Mouse (Mus musculus) kidney, embryonic 16.5 days (tissue): Measurements from ENCODE around the gene Serinc5. TPM values are rescaled to one million over a fixed set of nuclear protein-coding genes. Genes with fewer than 3 reads are reported as not detected.

Experiments
- ATAC-seq: fragments of 200-750 bp; cut with Nextera tagmentation; 2 replicates; pipeline ENCODE4 v1.8.0; 2017; ENCODE audit warnings: moderate TSS enrichment; ENCODE audit not compliant: low FRiP score, low TSS enrichment
- H3K27ac ChIP-seq: fragments of 300-500 bp; sonication (generic); 2 replicates; pipeline ENCODE4 v1.5.1; 2014; ENCODE audit warnings: low read length
- H3K27me3 ChIP-seq: fragments of 300-500 bp; sonication (generic); 2 replicates; pipeline ENCODE4 v1.6.1; 2014; ENCODE audit warnings: low read length, control low read depth, mixed read lengths; ENCODE audit not compliant: insufficient read depth
- H3K36me3 ChIP-seq: fragments of 300-500 bp; sonication (generic); 2 replicates; pipeline ENCODE4 v1.6.1; 2014; ENCODE audit warnings: low read length, control low read depth, mixed read lengths; ENCODE audit not compliant: insufficient read depth
- H3K4me1 ChIP-seq: fragments of 300-500 bp; sonication (generic); 2 replicates; pipeline ENCODE4 v1.6.1; 2014; ENCODE audit warnings: low read length, control low read depth, mixed read lengths; ENCODE audit not compliant: insufficient read depth
- H3K4me2 ChIP-seq: fragments of 300-500 bp; sonication (generic); replicated peaks from 2 replicates; pipeline ENCODE4 v1.6.1; 2014; ENCODE audit warnings: low read depth, low read length
- H3K4me3 ChIP-seq: fragments of 300-500 bp; sonication (generic); 2 replicates; pipeline ENCODE4 v1.5.1; 2014; ENCODE audit warnings: mild to moderate bottlenecking, low read length
- H3K9ac ChIP-seq: fragments of 300-500 bp; sonication (generic); replicated peaks from 2 replicates; pipeline ENCODE4 v1.6.1; 2014; ENCODE audit warnings: low read length
- H3K9me3 ChIP-seq: fragments of 300-500 bp; sonication (generic); 2 replicates; pipeline ENCODE4 v1.6.1; 2016; ENCODE audit warnings: low read length, control low read depth
- WGBS: fragments of 180-500 bp; shearing (Covaris S2); extraction: QIAGEN DNeasy Blood & Tissue Kit; methylation state at CpG from one replicate; pipeline ENCODE4 v1.1.7; 2014; 5-methylcytosine and 5-hydroxymethylcytosine counted together
- polyA plus RNA-seq: library from polyadenylated mRNA; unstranded; fragments of >200 nt; fragmentation: Nextera tagmentation; extraction: Ambion mirVana; gene quantifications from 2 replicates; pipeline ENCODE4 v1.2.1, GENCODE M21; 2015

Gene Serinc5
- polyA plus RNA-seq, 1 experiment from 2014 or later: 19.7 TPM

DNA sequence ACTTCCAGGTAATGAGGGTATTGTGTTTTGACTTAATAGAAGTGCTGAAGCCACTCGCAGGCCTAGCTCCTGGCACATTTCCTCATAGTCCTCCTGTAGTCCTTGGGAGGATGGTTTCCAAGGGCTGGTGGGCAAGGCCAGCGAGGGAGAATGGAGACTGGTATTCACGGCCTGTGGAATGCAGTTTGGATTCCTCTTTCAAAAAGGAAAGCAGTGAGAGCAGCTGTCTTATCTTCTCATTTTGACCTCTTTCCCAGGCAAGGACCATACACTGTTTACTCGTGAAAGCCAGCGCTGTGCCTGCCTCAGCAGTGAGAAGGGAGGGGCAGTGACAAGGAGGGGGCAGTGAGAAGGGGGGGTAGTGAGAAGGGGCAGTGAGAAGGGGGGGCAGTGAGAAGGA lies 42.4 kb downstream of the Serinc5 start:
- H3K4me3 ChIP-seq: no peak overlapping the region
- no peak overlapping the region for H3K27ac ChIP-seq
- H3K4me2 ChIP-seq: no peak overlapping the region
- H3K27me3 ChIP-seq: no peaks in the 10 kb centered on the region
- H3K9me3 ChIP-seq: no peaks in the 10 kb centered on the region
- H3K36me3 ChIP-seq: no peaks in the 10 kb centered on the region
- peaks cover 18% of the 10 kb centered on the region; the same call in 1 of the 2 replicates for H3K4me1 ChIP-seq
- WGBS: 39% methylated on average over 5 of the region's 5 CpGs
- ATAC-seq: 0 out of 2 replicates have a peak, but pooled peaks have one; percentile 39
- no peak overlapping the region for H3K9ac ChIP-seq

GRCm38 (mm10) chr13:92656815-92657513 lies 46.1 kb downstream of the Serinc5 start:
- Histone ChIP-seq H3K9me3 (no peaks in the 10 kb centered on the region), H3K4me3 (no peak overlapping the region), H3K4me1 (0 out of 2 replicates have a peak, but pooled peaks cover 7% of the 10 kb centered on the region), H3K36me3 (no peaks in the 10 kb centered on the region), H3K27me3 (no peaks in the 10 kb centered on the region), H3K4me2 (no peak overlapping the region), H3K27ac (no peak overlapping the region), H3K9ac (no peak overlapping the region)
- 76% methylated on average over 4 of the region's 4 CpGs for WGBS
- ATAC-seq: no peak

DNA sequence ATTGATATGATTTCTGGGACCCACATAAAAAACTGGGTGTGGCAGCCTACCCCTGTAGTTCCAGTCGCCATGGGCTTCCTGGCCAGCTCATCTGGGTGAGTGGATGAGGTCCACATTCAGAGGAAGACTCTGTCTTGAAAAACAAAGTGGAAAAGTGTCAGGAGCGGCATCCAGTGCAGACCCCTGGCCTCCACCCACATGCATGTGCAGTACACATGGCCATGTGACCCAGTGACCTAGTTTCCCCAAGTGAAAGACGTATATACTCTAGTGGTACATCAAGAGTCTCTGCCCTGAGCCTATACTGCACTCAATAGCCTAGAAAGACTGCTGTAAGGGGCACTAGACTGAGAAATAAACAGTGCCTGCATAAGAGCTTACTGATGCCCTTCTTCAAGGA lies 48.7 kb downstream of the Serinc5 start:
- Histone ChIP-seq H3K4me3 (no peak overlapping the region), H3K9me3 (no peaks in the 10 kb centered on the region), H3K27ac (no peak overlapping the region), H3K36me3 (no peaks in the 10 kb centered on the region), H3K4me2 (no peak overlapping the region), H3K27me3 (no peaks in the 10 kb centered on the region), H3K9ac (no peak overlapping the region), H3K4me1 (no peaks in the 10 kb centered on the region; the same call in 1 of the 2 replicates)
- no peak for ATAC-seq
- 83% methylated on average over 3 of the region's 3 CpGs for WGBS

DNA sequence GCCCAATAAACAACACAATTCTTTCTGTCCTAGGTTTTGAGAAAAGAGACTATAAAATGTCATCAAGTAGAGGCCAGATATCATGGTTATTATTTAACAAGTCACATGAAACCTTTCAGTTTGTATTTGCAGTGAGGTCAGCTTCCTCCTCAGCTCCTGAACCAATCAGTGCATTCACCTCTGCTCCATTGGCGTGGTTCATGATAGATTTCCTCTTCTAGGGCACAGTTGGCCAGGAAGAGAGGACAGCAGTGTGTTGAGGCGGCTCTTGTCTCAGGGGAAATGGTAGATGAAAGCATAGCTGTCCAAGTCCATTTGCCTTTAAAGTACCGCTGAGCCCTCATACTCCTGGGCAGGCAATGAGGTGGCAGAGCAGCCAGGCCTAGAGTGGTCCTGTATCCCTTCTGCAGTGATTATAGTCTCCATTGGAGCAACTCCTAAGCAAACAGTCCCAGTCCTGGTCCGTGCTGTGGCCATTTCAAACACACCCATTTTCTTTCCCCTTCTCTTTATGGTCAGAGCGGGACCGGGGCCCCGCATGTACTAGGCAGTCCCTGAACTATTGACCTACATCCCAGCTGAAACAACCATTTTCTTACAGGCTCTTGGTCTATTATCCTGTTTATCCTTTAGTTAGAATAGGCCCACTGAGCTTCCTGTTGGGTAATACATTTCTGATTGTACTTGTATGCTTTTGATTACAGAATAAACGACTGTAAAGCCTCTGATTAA lies 51.8 kb downstream of the Serinc5 start:
- no peak overlapping the region for H3K4me2 ChIP-seq
- H3K9ac ChIP-seq: no peak overlapping the region
- H3K4me1 ChIP-seq: no peaks in the 10 kb centered on the region; the same call in 1 of the 2 replicates
- H3K27ac ChIP-seq: no peak overlapping the region
- H3K27me3 ChIP-seq: no peaks in the 10 kb centered on the region
- H3K4me3 ChIP-seq: no peak overlapping the region
- ATAC-seq: no peak
- no peaks in the 10 kb centered on the region for H3K36me3 ChIP-seq
- WGBS: 50% methylated on average over 8 of the region's 8 CpGs
- H3K9me3 ChIP-seq: no peaks in the 10 kb centered on the region

GRCm38 (mm10) chr13:92665008-92665407 lies 54.1 kb downstream of the Serinc5 start:
- Histone ChIP-seq H3K9ac (no peak overlapping the region), H3K4me2 (no peak overlapping the region), H3K27ac (no peak overlapping the region), H3K4me1 (no peaks in the 10 kb centered on the region; the same call in 1 of the 2 replicates), H3K36me3 (no peaks in the 10 kb centered on the region), H3K9me3 (no peaks in the 10 kb centered on the region), H3K27me3 (no peaks in the 10 kb centered on the region), H3K4me3 (no peak overlapping the region)
- WGBS: 83% methylated on average over 4 of the region's 4 CpGs
- no peak for ATAC-seq

GRCm38 (mm10) chr13:92668214-92668985 lies 57.5 kb downstream of the Serinc5 start:
- Histone ChIP-seq H3K27ac (no peak overlapping the region), H3K4me3 (no peak overlapping the region), H3K4me1 (no peaks in the 10 kb centered on the region), H3K36me3 (no peaks in the 10 kb centered on the region), H3K27me3 (no peaks in the 10 kb centered on the region), H3K4me2 (no peak overlapping the region), H3K9ac (no peak overlapping the region), H3K9me3 (no peaks in the 10 kb centered on the region)
- no peak for ATAC-seq
- WGBS: 93% methylated on average over 6 of the region's 6 CpGs

DNA sequence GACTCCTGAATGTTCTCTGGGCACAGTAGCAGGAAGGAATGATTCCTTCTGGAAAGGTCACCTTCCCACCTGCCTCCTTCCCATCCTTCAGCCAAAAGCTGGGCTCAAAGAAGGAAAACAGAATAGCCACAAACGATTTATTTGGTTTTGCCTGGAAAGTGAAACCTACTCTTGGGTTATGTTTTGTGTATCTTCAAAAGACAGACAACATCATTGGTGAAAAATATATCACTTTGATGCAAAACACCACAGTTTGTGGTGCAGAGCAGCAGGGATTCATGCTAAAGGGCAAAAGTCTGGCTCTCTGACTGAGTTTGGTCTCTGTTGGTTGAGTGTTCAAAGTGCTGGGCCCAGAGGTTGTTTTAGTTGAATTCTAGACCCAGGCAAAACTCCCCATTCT lies 60.8 kb downstream of the Serinc5 start:
- H3K9me3 ChIP-seq: no peaks in the 10 kb centered on the region
- no peak overlapping the region for H3K4me3 ChIP-seq
- no peak for ATAC-seq
- H3K27ac ChIP-seq: no peak overlapping the region
- no peaks in the 10 kb centered on the region for H3K36me3 ChIP-seq
- no peaks in the 10 kb centered on the region for H3K27me3 ChIP-seq
- WGBS: 77% methylated on average over 1 of the region's 1 CpGs
- peaks cover 25% of the 10 kb centered on the region for H3K4me1 ChIP-seq
- H3K9ac ChIP-seq: no peak overlapping the region
- H3K4me2 ChIP-seq: no peak overlapping the region

DNA sequence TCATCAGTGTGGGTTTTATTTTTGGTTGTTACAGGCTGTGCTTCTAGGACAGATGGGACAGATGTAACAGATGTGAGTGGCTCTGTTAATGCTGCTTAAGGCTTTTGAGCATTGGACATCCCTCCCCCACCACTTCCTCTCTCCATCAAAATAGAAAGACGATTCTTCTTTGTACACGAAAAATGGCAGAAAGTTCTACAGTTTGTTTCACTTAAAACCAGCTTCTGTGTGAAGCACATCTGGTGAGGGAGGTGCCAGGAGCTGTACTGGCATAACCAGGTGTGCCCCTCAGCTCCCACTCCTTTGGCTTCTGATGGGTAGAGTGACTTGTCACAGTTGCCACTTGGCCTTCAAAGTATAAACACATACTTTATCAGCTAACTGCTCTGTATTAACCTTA lies 63.8 kb downstream of the Serinc5 start:
- H3K36me3 ChIP-seq: no peaks in the 10 kb centered on the region
- no peak overlapping the region for H3K4me2 ChIP-seq

DNA sequence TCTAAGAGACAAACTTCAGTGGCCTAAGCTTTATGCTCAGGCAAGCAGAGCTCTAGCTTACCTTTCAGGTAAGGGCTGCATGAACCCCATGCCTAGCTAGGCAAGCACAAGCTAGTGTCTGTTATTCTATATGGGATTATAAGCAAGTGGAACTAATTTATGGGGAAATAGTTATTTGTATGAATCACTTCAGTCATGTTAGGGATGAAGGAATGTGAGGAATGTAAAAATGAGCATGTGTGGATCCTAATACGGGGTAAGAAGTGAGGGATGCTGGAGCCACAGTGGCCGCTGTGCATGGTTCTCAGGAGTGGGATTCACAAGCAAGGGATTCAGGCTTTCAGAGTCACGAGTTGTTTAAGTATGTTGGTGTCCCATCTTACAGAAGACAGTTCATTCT lies 64.4 kb downstream of the Serinc5 start:
- Histone ChIP-seq H3K4me3 (no peak overlapping the region), H3K4me2 (no peak overlapping the region), H3K36me3 (no peaks in the 10 kb centered on the region), H3K27me3 (no peaks in the 10 kb centered on the region), H3K9ac (no peak overlapping the region), H3K9me3 (no peaks in the 10 kb centered on the region), H3K4me1 (peaks cover 32% of the 10 kb centered on the region), H3K27ac (peak overlapping the region; percentile 36; the same call in 1 of the 2 replicates)
- peak; percentile 39; the same call in 1 of the 2 replicates for ATAC-seq
- WGBS: 52% methylated on average over 3 of the region's 3 CpGs

More for the DNA sequence above, 63.8 kb downstream of the Serinc5 start:
- Histone ChIP-seq H3K9me3 (no peaks in the 10 kb centered on the region), H3K4me3 (no peak overlapping the region), H3K4me1 (peaks cover 32% of the 10 kb centered on the region), H3K27me3 (no peaks in the 10 kb centered on the region), H3K9ac (no peak overlapping the region), H3K27ac (peak overlapping the region; percentile 36; the same call in 1 of the 2 replicates)
- ATAC-seq: no peak
- 38% methylated on average over 2 of the region's 2 CpGs for WGBS
